ENCODE assay signal across 9 mouse cellular contexts in the genomic region with DNA sequence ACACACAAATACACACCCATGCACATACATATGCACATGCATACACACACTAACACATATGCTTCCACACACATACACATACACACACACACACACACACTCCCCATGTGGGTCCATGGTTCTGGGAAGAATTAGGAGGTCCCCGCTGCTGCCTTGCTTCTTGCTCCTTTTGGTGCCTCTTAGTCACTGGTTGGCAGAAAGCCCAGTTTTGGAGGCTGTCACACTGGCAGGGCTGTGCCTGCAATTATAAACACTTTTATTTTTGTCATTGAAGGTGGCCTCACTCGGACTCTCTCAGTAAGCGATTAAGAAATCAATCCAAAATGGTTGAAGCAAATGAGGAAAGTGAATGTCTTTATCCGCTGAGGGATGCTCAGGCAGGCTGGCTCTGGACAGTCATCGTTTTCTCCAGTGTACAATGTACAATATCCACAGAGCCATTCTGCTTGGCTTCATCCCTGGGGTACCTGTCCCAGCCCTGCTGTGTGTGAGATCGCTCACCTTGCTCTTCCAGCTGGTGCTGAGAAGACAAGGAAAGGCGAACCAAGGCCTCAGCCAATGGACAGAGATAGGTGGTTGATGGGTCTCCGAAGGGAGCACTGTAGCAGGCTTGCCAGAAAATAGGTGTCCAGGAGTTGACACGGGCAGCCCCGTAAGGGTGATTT.
DNase-seq lines count a peak whose midpoint lies in the region; ATAC-seq lines count a peak whose summit lies in the region.
"Had no signal": no experiment of that assay in that cellular context is flagged by ENCODE, and none has a peak within 500 bp of the region (broad histone marks: within the 10 kb centered on the region; RNA-seq: fewer than 3 reads in every experiment).

No protein-coding gene starts in this region.

- no peaks in the 10 kb centered on the region for H3K9me3 ChIP-seq in heart, embryonic 11.5 days (replicated peaks; ENCODE audit: control insufficient read depth, low read length)

- H3K4me3 ChIP-seq in heart, embryonic 11.5 days (ENCODE audit: low read depth, low read length) = no peak overlapping the region
- H3K4me3 ChIP-seq: neural tube, embryonic 12.5 days had no signal

- no peaks in the 10 kb centered on the region for H3K4me1 ChIP-seq in heart, embryonic 11.5 days (ENCODE audit: control insufficient read depth, insufficient read depth, low read length)
- H3K4me1 ChIP-seq: neural tube, embryonic 12.5 days had no signal

- H3K9ac ChIP-seq in heart, embryonic 11.5 days (ENCODE audit: low read depth, low read length) = no peak overlapping the region
- H3K9ac ChIP-seq: neural tube, embryonic 12.5 days had no signal

- no peak for ATAC-seq in heart, embryonic 11.5 days (replicated peaks; ENCODE audit: insufficient number of reproducible peaks, low FRiP score, low TSS enrichment)

- no peak overlapping the region for H3K4me2 ChIP-seq in heart, embryonic 11.5 days
- H3K4me2 ChIP-seq: neural tube, embryonic 12.5 days had no signal

- H3K36me3 ChIP-seq in heart, embryonic 11.5 days (ENCODE audit: control insufficient read depth, insufficient read depth, low read length) = no peaks in the 10 kb centered on the region
- H3K36me3 ChIP-seq: neural tube, embryonic 12.5 days had no signal

- peak; percentile 38 for DNase-seq in heart, adult 8-10 months (ENCODE audit: low spot score)
- peak; percentile 55 for DNase-seq in adrenal gland, adult 8-10 months
- DNase-seq in frontal cortex, postnatal 14 days (ENCODE audit: low spot score in 2 of 2) = peak; percentile 37 to 48
- peak; percentile 40 for DNase-seq in left cerebral cortex, adult 11 months (ENCODE audit: low spot score)
- DNase-seq in skeletal muscle tissue, adult 2 months (ENCODE audit: low read depth, low spot score) = peak; percentile 27
- DNase-seq in thymus, postnatal 4 days = no peak
- DNase-seq in kidney, adult 9 months = no peak

- 73% methylated on average over 10 of the region's 10 CpGs for WGBS in heart, embryonic 11.5 days (ENCODE audit: insufficient replicate concordance)

- no peak overlapping the region for H3K27ac ChIP-seq in heart, embryonic 11.5 days (ENCODE audit: low read depth, low read length)
- H3K27ac ChIP-seq: neural tube, embryonic 12.5 days had no signal

- H3K27me3 ChIP-seq in heart, embryonic 11.5 days (ENCODE audit: control insufficient read depth, insufficient read depth, low read length) = no peaks in the 10 kb centered on the region
- H3K27me3 ChIP-seq: neural tube, embryonic 12.5 days had no signal

Comparison
In these comparisons a context has a peak if more than half of its experiments do, and no peak if none do; other contexts are left out.
1. DNase-seq: peak in heart, adult 8-10 months (single experiment), adrenal gland, adult 8-10 months (single experiment), frontal cortex, postnatal 14 days (2 of 2), left cerebral cortex, adult 11 months (single experiment) and skeletal muscle tissue, adult 2 months (single experiment); none in thymus, postnatal 4 days (single experiment) and kidney, adult 9 months (single experiment).